Mouse (Mus musculus) gastrocnemius, adult 18-20 months (tissue): Measurements from ENCODE around the gene Srpk3. TPM values are rescaled to one million over a fixed set of nuclear protein-coding genes. Genes with fewer than 3 reads are reported as not detected.
"Not testable (repeated sequence)": the region's sequence is repeated elsewhere in the genome, so short reads cannot be mapped to it uniquely, and the experiment has no call there.

Source experiments
- DNase-seq: peaks from one replicate; pipeline ENCODE4 v3.0.0; 2021; ENCODE audit warnings: low spot score
- long read RNA-seq, 2 experiments: library from polyadenylated mRNA; stranded (forward); transcript quantifications; one replicate each; pipeline ENCODE4 v2.0.0; 2021
- total RNA-seq, 2 experiments: library from RNA; stranded (reverse); gene quantifications; 2 replicates each; pipeline ENCODE4 v1.2.3; 2021

Srpk3 gene
- 10 to 100 TPM; 34.1 to 35.2 TPM for total RNA-seq
- long read RNA-seq, experiment 1, transcript Srpk3-201 (15 exons, 1,981 nt) = major isoform, 93 of 152 reads
- long read RNA-seq, experiment 1, partial matches to known transcripts = 12 of 152 reads
- long read RNA-seq, experiment 1, other reads (novel, unspliced or antisense) = 47 of 152 reads
- long read RNA-seq, experiment 2, transcript Srpk3-201 (15 exons, 1,981 nt) = major isoform, 77 of 129 reads
- long read RNA-seq, experiment 2, partial matches to known transcripts = 12 of 129 reads
- long read RNA-seq, experiment 2, other reads (novel, unspliced or antisense) = 40 of 129 reads

DNA sequence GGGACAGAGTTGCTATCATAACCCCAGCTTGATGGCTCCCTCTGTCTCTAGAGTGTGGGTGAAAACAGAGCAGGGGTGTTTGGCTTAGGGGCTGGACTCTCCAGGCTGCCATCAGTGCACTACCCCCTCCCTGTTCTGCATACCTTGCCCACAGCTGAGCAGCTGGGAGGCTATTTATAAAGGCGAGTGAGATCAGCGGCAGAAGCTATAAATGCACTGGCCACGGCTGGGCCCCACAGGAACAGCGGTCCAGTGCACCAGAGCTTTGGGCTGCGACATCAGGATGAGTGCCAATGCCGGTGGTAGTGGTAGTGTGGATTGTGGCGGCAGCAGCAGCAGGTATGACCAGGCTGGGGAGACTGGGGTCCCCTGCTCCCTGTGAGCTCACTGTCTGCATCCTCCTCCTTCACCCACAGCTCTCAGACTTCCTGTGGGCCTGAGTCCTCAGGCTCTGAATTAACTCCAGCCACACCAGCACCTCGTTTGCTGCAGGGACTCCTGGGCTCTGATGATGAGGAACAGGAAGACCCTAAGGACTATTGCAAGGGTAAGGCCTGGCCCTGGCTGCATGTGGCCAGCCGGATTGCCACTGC, at the start of gene Srpk3:
TSS of gene Srpk3 (plus strand) at position 238 of the 593 bp plus-strand sequence.
- peak; percentile 51 for DNase-seq

DNA sequence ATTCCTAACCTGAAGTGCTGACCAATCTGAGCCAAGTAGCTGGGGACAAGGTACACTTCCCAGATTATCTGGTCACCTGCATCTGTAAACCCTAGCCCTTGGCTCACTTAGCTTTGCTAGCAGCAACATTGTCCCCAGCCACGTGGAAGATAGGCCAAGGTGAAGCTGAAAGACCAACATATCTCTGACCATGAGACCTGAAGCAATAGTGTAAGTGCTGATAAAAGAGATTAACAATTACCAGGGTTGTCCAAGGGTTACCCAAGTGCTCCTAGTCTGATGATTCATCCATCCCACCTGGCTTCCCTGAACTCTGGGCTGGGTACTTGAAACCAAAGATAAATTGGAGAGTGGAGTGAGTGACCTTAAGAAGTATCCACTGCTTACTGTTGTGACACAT, 43.3 kb upstream of the Srpk3 start:
- no peak for DNase-seq

DNA sequence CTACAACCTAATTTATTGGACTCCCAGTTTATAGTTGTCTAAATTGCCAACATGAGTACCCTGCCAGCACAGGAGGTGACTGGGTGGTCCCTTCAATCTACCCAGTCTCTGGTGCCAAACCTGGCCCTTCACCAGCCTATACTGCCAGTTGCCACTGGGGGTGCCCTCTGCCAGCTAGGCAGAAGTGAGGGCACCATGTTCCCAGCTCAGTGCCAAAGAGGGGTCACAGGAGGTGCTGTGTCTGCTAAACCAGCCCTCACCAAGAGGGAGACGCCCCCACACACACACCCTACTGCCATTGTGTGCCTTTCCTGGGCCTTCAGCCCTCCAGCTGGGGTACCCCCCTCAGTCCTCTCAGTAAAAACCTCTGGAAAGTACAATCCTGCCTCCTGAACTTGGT, 36.0 kb upstream of the Srpk3 start:
- no peak for DNase-seq

DNA sequence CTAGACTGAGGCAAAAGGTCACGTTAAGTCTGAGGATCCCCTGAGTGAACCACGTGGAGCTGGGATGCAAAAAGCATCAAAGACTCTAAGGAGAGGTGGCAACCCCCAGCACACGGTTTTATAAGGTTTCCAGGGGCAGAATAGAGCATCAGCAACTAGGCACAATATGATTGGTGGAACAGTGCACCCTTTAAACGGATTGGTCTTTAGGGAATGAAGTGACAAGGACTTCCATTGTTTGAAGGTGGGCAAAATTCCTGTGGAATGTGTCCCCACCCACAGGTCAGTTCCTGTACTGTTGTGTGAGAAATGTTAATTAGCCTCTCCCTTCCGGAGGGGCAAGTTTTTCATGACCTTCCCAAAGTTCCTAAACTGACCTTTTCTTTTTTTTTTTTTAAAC, 35.1 kb upstream of the Srpk3 start:
- DNase-seq = no peak

DNA sequence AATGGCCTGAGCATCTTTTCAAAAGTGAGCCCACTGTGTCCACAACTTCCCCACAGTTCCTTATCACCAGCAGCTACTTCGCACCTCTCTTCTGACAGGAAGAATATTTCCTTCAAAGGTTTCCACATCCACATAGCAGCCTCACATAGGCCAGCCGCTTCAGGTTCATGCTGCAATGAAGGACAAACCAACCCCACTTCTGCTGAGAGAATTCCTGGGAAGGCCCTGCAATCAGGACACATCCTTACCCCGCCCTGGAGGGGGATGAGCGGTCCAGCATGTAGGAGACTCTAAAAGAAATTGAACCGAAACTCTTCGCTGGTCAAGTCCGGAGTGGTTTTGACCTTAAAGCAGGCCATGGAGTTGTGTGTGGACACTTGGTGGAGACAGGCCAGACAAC, 34.4 kb upstream of the Srpk3 start:
- DNase-seq = not testable (repeated sequence)

DNA sequence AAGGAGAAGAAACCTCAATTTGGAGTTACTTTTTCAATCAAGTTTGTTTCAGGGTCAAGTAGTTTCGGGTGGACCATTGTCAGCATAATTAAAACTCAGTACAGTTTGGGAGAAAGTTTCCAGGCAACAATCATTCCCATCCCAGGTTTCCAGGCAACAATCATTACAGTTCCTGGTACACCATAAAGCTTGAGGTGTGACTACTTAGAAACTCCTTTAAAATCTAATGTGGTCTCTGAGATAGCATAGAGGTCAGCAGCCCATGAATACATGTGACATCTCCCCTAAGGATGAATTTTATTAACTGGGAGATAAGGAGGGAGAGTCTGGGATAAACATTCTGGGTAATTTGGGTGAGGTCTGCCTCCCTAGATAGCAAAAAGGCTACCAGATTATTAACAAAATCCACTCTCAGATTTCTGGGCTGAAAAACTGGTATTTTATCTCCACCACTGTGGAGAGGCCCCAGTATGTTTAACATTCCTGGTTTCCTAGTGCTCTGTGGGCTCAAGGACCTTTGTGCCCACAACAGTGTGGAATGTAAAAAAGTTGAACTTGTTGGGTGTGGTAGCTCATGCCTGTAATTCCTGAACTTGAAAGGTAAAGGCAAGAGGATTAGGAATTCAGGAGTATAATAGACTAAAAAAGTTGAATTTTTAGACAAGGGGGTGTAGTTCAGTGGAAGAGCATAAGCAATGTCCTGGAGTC, 29.3 kb upstream of the Srpk3 start:
- no peak for DNase-seq

DNA sequence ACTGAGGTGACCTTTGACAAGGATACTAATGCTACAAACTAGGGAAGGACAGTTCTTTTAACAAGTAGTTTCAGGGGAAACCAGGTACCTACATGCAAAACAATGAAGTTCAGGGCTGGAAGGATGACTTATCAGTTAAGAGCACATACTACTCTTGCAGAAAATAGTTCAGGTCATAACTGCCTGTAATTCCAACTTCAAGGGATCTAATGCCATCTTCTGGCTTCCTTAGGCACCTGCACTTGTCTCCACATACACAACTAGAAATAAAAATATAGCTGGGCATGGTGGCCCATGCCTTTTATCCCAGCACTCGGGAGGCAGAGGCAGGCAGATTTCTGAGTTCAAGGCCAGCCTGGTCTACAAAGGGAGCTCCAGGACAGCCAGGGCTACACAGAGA, 25.2 kb upstream of the Srpk3 start:
- no peak for DNase-seq

DNA sequence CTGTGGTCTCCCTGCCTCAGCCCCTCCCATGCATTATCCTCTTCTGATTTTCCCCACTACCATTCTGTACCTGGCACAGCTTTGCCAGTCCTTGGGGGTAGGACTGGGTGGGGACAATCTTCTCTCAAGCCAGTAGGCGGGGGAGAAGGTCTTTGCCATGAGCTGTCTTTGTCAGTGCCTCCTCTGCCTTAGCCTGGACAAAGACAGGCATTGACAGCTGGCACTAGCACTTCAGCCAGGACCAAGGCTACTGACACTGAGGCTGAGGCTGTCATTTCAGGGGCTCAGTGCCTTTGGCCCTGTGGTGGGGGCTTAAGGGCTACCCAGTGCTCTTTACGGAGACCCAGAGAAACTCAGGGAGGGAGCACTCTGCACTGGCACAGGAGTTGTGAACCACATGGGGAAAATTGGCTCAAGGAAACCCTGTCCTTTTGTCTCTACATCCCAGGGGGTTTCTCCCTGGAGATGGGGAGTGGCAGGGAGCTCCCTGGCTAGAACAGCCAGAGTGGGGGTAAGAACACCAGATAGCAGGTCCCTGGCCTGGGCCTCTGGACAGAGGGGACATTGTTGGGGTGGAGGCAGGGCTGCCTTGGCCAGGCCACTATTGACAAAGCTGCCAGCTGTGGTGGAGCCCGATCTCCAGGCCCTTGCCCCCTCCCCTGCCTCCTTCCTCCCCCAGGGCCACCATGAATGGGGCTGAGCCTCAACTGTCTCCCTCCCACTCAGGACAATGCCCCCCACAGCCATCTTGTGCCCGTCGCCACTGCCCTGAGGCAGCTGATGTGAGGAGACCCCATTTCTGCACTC, 17.7 kb upstream of the Srpk3 start, which contains the start of gene Plxnb3:
TSS of gene Plxnb3 (plus strand) at position 757 of the 807 bp plus-strand sequence.
- no peak for DNase-seq

DNA sequence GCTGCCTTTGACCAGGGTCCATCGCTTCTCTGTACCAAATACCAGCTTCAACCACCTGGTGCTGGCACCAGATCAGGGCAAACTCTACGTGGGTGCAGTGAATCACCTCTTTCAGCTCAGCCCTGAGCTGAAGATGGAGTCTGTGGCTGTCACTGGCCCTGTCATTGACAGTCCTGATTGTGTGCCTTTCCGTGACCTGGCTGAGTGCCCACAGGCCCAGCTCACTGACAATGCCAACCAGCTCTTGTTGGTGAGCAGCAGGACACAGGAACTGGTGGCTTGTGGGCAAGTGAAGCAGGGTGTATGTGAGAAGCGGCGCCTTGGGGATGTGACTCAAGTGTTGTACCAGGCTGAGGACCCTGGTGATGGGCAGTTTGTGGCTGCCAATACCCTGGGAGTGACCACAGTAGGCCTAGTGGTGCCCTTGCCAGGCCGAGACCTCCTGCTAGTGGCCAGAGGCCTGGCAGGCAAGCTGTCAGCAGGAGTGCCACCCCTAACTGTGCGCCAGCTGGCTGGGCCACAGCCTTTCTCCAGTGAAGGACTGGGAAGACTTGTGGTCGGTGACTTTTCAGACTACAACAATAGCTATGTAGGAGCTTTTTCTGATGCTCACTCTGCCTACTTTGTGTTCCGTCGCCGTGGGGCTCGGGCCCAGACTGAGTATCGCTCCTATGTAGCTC, 15.5 kb upstream of the Srpk3 start:
- no peak for DNase-seq

DNA sequence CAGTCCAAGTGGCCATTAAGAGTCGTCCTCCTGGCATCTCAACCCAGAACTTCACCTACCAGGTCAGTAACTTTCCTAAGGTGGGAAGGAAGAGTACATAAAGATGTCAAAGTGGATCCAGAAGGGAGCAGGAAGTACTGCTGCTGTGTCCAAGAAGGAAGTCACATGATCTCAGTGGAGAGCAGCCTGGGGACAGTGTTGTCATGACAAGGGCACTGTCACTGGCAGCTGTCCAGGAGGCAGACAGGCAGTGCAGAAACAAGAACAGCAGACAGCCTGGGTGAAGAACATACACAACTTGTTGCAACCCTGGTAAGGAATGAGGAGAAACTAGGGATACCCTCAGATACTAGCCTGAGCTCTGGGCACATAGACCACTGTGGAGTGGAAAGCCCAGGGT, 8.9 kb upstream of the Srpk3 start:
- peak; percentile 51 for DNase-seq

DNA sequence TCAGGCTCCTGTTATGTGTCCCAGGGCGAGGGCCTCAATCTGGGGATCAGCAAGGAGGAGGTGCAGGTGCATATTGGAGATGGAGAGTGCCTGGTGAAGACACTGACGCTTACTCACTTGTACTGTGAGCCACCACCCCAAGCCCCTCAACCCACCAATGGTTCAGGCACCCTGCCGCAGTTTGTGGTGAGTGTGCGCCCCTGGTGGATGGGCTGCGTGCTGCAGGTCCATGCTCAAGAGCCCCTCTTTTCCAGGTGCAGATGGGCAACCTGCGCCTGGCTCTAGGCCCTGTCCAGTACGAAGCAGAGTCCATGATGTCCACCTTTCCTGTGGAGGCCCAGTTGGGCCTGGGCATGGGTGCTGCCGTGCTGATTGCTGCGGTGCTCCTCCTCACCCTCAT, 6.9 kb upstream of the Srpk3 start:
- DNase-seq = no peak

DNA sequence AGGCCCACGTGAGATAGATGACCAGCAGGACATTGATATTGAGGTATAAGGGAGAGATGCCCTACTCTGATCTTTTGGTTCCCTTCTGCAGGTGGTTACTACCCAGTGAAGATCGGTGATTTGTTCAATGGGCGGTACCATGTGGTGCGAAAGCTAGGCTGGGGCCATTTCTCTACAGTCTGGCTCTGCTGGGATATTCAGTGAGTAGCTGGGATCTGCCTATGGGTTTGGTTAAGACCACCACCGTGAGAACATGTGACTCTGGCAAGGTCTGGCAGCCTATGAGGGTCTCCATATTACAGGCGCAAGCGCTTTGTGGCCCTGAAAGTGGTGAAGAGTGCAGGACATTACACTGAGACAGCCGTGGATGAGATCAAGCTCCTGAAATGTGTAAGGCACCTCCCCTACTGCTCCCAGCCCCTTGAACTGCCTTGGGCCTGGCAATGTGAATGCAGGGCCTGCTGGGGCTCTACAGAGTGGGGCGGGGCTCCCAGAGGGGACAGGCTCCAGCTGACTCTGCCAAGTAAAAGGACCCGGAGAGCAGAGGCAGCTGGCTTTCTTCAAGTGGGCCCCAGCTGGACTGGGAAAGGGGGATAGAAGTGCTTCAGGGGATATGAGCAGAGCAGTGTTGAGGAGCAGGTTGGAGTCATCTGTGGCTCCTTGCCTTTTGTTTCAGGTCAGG, 738 bp downstream of the Srpk3 start:
- DNase-seq = no peak

DNA sequence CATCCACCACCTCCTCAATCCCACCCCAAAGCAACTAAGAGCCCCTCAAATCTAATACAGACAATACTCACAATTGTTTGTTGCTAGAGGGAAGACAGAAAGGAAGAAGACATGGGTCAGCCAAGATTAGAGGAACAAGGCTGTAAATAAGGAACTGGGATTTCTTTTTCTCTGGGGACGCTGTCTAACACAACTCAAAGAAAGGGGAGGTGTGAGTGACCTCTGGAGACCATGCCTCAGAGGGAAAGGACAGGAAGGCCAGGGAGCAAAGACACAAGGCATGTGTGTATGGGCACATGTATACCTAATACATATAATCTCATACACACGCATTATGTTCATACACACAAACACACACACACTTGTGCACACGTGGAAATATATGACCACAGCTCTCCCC, 8.0 kb downstream of the Srpk3 start:
- no peak for DNase-seq

DNA sequence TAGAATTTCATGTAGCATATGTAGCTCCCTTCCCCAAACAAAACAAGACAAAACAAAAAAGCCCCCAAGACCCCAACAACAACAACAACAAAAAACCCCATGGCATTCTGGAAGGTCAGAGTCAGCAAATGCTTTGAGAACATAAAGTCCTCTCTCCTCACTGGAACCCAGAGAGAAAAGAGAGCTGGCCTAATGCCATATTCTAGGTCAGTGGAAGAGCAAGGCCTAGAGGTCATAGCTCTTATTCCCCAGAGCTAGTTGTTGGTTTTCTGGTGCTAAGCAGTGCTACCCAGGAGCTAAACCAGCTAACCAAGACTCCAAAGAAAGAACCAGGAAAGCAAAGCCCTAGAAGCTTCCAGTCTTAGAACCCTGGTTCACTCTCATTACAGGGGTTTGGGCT, 11.5 kb downstream of the Srpk3 start:
- peak; percentile 6 for DNase-seq

DNA sequence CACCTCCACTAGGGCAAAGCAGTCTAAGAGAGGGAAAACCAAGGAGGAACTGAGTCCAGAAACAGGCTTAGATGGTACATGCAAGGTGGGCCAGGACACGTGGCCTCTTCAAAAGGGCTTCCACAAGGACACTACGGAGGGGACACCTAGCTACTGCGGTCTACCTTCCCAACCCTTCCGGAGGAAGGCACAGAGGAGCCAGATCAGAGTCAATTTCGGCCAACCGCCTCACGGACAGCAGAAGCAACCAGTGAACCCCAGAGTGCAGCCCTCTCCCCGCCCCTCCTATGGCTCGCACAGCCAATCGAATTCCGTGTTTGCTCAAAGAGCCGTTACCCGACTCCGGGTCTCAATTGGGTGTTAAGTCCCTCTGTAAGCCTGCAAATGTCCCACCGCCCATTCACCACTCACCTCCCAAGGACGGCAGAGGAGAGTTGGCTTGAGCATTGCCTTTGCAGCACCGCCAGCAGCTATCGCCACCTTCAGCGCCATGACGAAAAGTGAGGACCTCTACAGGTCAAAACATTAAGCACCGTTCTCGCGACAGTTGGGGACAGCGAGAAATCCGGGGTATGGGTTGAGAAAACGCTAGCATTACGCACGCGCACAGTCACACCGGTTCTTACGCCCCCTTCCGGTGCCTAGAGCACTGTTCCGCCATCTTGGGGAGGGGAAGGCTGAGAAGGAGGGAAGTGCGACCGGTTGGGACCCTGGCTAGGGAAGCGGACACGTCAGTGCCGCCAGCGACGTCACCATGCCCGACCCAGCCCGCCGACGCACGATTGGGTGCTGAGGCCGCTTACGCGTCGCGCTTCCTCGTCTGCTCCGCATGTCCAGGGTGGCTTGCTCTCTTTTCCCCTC, 12.4 kb downstream of the Srpk3 start, which contains the start of the genes Idh3g and Ssr4:
TSS of gene Idh3g (minus strand) at position 534 of the 861 bp plus-strand sequence.
TSS of gene Ssr4 (plus strand) at position 665 of the 861 bp plus-strand sequence.
- DNase-seq = peak; percentile 93

DNA sequence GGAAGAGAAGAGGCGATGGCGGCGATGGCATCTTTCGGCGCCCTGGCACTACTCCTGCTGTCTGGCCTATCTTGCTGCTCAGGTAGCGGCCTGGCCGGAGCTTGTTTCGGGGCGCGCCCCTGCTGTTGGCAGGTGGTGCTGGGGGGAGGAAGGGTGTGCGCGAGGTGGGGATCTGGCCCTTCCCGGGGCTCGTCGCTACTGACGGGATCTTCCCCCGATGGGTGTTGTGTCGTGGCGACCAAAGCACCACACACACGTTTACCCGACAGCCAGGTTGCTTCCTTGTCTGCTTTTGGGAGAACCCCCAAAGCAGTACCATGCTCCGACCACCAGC, 13.0 kb downstream of the Srpk3 start:
- no peak for DNase-seq

DNA sequence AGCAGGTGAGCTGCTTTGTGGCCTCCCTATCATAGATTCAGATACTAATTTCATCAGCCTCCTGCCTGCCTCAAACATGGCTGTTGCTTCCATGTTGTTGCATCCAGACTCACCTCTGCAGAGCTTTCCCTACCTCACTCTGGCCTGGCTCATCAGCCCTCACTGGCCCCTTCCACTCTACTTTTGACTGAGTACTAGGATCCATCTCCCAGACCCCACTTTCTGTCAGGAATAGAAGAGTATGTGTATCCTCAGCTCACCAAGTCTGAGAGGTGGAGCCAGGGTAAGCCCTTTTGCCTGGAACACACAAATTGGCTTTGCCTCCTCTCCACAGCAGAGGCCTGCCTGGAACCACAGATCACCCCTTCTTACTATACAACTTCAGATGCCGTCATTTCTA, 14.3 kb downstream of the Srpk3 start:
- DNase-seq = no peak

DNA sequence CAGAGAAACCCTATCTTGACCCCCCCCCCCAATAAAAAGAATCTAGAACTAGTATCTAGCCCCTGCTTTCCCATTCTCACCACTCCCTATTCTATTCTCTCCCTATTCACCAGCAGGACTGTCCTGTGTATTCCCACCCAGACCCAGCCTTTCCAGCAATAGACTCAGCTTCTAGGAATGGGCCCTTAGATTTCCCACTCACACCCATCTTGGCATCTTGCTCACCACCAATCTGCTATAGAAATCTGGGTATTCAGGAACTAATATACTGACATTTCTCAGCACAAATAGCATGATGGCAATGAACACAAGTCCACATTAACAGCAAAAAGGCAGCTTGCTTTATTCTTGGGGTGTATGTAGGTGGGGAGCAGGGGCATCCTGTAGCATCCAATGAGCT, 18.8 kb downstream of the Srpk3 start:
- no peak for DNase-seq

DNA sequence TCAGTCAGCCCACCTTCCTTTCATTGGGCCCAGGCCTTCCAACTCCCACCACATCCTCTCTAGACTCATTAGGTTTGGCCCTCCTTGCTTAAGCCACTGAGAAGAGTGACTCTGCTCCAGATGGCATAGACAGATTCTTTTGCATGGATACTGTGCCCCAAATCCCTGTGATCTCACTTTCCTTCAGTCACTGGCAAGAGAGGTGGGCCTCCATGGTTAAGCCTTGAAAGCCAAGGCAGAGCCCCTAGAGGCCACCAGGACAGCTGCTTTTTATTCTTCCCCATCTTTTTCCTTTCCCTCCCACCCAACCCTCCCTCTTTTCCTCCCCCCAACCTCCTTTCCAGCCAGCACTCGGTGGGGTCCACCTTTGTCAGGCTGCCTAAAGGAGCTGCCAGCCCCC, 19.3 kb downstream of the Srpk3 start:
- DNase-seq = no peak

DNA sequence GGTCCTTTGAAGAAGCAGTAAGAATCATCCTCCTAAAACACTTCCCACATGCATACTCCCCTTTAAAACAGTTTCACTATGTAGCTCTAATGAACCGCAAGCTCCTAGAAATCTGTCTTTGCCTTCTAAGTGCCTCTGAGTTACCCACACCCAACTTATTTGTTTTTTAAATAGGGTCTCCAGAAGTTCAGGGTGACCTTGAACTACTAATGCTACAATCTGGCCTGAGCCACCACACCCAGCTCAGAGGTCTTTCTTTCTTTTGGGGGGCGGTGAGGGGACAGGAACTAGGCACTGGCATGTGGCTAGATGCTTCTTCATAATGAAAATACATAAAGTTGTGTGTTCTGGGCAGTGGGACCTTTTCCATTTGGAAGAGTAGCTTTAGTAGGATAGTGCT, 23.3 kb downstream of the Srpk3 start:
- DNase-seq = no peak
